Mouse (Mus musculus): ENCODE data around the gene Plekhm1. TPM values are rescaled to one million over a fixed set of nuclear protein-coding genes. Genes with fewer than 3 reads are reported as not detected.

Gene Plekhm1
- polyA plus RNA-seq, 1 experiment from 2014 or later = 7.6 TPM

DNA sequence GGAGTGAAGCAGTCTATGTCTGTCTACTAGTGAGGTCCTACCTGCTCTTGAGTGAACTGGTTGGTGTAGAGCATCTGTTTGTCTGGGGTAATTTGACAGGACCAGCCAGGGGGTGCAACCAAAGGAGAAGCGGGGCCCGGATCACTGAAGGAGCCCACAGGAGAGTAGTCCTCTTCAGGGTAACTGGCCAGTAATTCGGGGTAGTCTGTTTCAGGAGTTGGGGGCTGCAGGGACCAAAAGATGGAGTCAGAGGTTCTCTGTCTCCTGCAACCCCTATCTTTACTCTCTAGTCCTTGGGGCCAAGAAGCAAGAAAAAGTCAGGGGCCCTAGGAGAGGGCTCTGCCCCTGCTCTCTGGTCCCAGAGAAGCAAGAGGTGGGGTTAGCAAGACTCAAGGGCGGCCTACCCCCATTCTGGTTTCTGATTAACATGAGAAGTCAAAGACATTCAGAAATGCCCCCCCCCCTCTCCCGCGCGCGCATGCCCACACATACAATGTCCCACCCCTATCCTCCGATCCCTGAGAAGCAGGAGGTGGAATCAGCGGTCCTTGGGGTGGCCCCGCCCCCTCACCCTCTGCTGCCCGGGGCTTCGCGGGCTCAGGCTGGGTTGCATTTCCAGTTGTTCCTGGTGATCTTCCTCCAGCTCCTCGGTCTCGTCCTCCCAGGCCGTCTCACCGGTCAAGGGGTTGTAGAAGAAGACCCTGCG, 72.9 kb downstream of the Plekhm1 start:
- peak overlapping the region; percentile 51 for H3K9ac ChIP-seq
- peak overlapping the region; percentile 26 for H3K4me3 ChIP-seq
- H3K27ac ChIP-seq = no peak overlapping the region
- H3K4me1 ChIP-seq = peaks cover 25% of the 10 kb centered on the region
- WGBS = 40% methylated on average over 19 of the region's 19 CpGs
- H3K4me2 ChIP-seq = peak overlapping the region; percentile 54
- H3K27me3 ChIP-seq = peaks cover 9% of the 10 kb centered on the region; the same call in 1 of the 2 replicates
- ATAC-seq (ENCODE audit: insufficient number of reproducible peaks, insufficient read depth, low FRiP score, low TSS enrichment, low read depth) = 0 out of 2 replicates have a peak, but pooled peaks have one; percentile 40
- H3K9me3 ChIP-seq = no peaks in the 10 kb centered on the region
- H3K36me3 ChIP-seq = no peaks in the 10 kb centered on the region

DNA sequence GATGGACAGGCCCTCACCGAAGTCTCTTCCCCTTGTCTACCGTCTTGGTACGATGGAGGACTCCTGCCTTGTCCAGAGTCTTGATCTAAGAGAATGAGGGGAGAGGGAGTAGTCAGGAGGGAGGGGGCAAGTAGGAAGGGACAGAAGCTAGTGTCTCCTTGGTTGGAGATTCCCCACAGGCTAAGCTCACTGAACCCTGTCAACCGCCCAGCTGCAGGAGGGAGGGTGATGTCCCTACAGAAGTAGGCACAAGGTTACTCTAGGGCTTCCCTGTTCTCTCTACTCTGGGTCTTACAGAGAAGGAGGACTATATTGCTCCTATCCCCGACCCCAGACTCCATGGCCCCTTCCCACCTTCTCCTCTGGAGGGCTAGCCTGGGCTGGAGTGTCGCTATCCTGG, 73.8 kb downstream of the Plekhm1 start:
- Histone ChIP-seq H3K9me3 (no peaks in the 10 kb centered on the region), H3K27ac (no peak overlapping the region), H3K36me3 (no peaks in the 10 kb centered on the region), H3K27me3 (peaks cover 18% of the 10 kb centered on the region), H3K4me1 (peaks cover 25% of the 10 kb centered on the region), H3K4me3 (no peak overlapping the region), H3K9ac (no peak overlapping the region), H3K4me2 (no peak overlapping the region)
- 91% methylated on average over 6 of the region's 6 CpGs for WGBS
- ATAC-seq (ENCODE audit: insufficient number of reproducible peaks, insufficient read depth, low FRiP score, low TSS enrichment, low read depth) = no peak

DNA sequence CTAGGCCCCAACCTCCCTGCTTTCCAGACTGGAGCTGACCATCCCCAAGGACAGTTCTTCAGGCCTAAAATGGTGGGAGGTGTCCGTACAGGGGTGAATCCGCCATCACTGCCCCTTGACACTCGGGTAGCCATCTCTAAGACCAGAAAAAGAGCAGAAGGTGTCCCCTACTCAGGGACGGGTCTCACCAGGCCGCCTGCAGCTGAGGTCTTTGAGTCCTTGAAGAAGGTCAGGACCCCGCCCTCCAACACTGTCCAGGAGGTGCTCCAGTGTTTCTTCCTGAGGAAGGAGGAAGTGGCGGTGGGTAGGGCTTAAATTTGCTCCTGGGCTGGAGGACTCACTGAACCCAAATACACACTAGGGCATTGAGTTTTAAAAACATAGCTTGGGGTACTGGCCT, 74.4 kb downstream of the Plekhm1 start:
- Histone ChIP-seq H3K4me1 (peaks cover 30% of the 10 kb centered on the region), H3K4me3 (no peak overlapping the region), H3K4me2 (no peak overlapping the region), H3K9ac (no peak overlapping the region), H3K9me3 (no peaks in the 10 kb centered on the region), H3K27me3 (peaks cover 24% of the 10 kb centered on the region), H3K36me3 (no peaks in the 10 kb centered on the region), H3K27ac (no peak overlapping the region)
- no peak for ATAC-seq (ENCODE audit: insufficient number of reproducible peaks, insufficient read depth, low FRiP score, low TSS enrichment, low read depth)
- WGBS = 84% methylated on average over 7 of the region's 7 CpGs

GRCm38 (mm10) chr11:103337180-103337579, 75.3 kb downstream of the Plekhm1 start:
- Histone ChIP-seq H3K4me1 (peaks cover 40% of the 10 kb centered on the region), H3K27ac (no peak overlapping the region; the same call in 1 of the 2 replicates), H3K27me3 (peaks cover 33% of the 10 kb centered on the region), H3K9me3 (no peaks in the 10 kb centered on the region), H3K4me2 (no peak overlapping the region), H3K36me3 (no peaks in the 10 kb centered on the region), H3K9ac (no peak overlapping the region), H3K4me3 (no peak overlapping the region)
- ATAC-seq (ENCODE audit: insufficient number of reproducible peaks, insufficient read depth, low FRiP score, low TSS enrichment, low read depth) = no peak
- 95% methylated on average over 2 of the region's 2 CpGs for WGBS

GRCm38 (mm10) chr11:103335561-103335960, 76.9 kb downstream of the Plekhm1 start:
- Histone ChIP-seq H3K9ac (no peak overlapping the region), H3K4me1 (peaks cover 41% of the 10 kb centered on the region), H3K27ac (peak overlapping the region; percentile 28; the same call in 1 of the 2 replicates), H3K36me3 (no peaks in the 10 kb centered on the region), H3K9me3 (no peaks in the 10 kb centered on the region), H3K4me2 (no peak overlapping the region), H3K4me3 (no peak overlapping the region), H3K27me3 (peaks cover 38% of the 10 kb centered on the region)
- no peak for ATAC-seq (ENCODE audit: insufficient number of reproducible peaks, insufficient read depth, low FRiP score, low TSS enrichment, low read depth)
- 68% methylated on average over 5 of the region's 5 CpGs for WGBS

DNA sequence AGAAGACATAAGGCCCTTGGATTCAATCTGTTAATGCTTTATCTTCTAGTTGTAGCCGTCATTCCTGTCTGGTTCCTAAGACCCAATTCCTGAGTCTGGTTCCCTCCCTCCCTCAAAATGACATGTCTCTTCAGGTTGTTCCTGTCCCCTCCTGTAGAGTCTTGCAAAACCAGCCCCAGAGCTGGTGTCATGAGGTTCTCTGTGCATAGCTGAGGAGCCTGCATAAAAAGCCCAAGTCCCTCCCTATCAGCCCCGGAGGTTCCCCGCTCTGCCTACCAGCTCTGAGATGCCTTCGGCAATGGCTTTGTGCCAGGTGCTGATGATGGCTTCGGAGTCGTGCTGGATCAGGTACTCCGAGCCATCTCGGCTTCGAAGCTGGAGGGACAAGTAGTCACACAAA, 77.6 kb downstream of the Plekhm1 start:
- no peak for ATAC-seq (ENCODE audit: insufficient number of reproducible peaks, insufficient read depth, low FRiP score, low TSS enrichment, low read depth)
- no peak overlapping the region for H3K4me3 ChIP-seq
- H3K4me1 ChIP-seq = peaks cover 34% of the 10 kb centered on the region
- no peaks in the 10 kb centered on the region for H3K36me3 ChIP-seq
- peak overlapping the region; percentile 28; the same call in 1 of the 2 replicates for H3K27ac ChIP-seq
- no peaks in the 10 kb centered on the region for H3K9me3 ChIP-seq
- WGBS = 73% methylated on average over 9 of the region's 9 CpGs
- peaks cover 38% of the 10 kb centered on the region for H3K27me3 ChIP-seq
- H3K9ac ChIP-seq = no peak overlapping the region
- no peak overlapping the region for H3K4me2 ChIP-seq

GRCm38 (mm10) chr11:103333719-103334398, 78.6 kb downstream of the Plekhm1 start:
- no peak for ATAC-seq (ENCODE audit: insufficient number of reproducible peaks, insufficient read depth, low FRiP score, low TSS enrichment, low read depth)
- H3K4me2 ChIP-seq = peak overlapping the region; percentile 60
- H3K9ac ChIP-seq = 0 out of 2 replicates have a peak overlapping the region, but pooled peaks have one; percentile 46
- 18% methylated on average over 40 of the region's 40 CpGs for WGBS
- H3K27me3 ChIP-seq = peaks cover 38% of the 10 kb centered on the region
- no peaks in the 10 kb centered on the region for H3K36me3 ChIP-seq
- H3K4me1 ChIP-seq = peaks cover 25% of the 10 kb centered on the region
- H3K9me3 ChIP-seq = no peaks in the 10 kb centered on the region
- H3K27ac ChIP-seq = peak overlapping the region; percentile 22
- H3K4me3 ChIP-seq = peak overlapping the region; percentile 33

DNA sequence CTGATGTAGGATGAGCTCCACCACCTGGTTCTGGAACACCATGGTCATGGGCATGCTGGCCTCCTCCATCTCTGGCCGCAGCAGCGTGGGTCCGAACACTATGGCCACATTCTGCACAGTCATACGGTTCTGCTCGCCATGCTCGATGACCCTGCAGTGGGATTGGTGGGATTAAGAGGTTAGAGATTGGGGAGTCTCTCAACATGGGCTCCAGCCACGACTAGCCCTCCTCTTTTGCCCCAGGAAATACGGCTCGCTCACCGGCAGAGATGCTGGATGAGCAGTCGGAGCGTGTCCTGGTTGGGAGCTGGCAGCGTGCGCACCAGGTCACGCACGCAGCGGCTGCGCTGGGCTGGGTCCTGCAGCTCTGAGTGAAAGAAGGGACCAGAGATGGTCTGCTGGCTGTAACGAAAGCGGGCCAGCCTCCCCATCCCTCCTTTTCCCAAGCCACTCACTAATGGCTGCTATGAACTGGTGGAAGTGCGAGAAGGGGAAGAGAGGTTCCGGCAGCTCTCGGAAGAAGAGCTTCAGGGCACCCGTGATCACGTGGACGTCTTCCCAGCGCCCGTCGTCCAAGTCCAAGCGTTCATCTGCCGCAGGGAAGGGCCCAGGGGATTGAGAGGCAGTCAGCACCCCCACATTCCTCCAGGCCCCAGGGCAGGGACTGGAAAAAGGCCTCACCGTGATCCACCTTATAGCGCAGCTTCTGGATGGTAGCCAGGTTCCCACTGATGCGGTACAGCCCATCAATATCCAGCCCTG, 79.4 kb downstream of the Plekhm1 start:
- H3K9me3 ChIP-seq = no peaks in the 10 kb centered on the region
- H3K4me2 ChIP-seq = peak overlapping the region; percentile 60
- H3K27me3 ChIP-seq = peaks cover 38% of the 10 kb centered on the region
- ATAC-seq (ENCODE audit: insufficient number of reproducible peaks, insufficient read depth, low FRiP score, low TSS enrichment, low read depth) = no peak
- H3K4me3 ChIP-seq = peak overlapping the region; percentile 33
- no peaks in the 10 kb centered on the region for H3K36me3 ChIP-seq
- H3K9ac ChIP-seq = peak overlapping the region; percentile 46; the same call in 1 of the 2 replicates
- WGBS = 27% methylated on average over 34 of the region's 34 CpGs
- peaks cover 25% of the 10 kb centered on the region for H3K4me1 ChIP-seq
- no peak overlapping the region for H3K27ac ChIP-seq

GRCm38 (mm10) chr11:103332186-103332889, 80.1 kb downstream of the Plekhm1 start:
- H3K4me2 ChIP-seq = peak overlapping the region; percentile 60
- WGBS = 22% methylated on average over 18 of the region's 18 CpGs
- H3K27ac ChIP-seq = no peak overlapping the region
- no peak for ATAC-seq (ENCODE audit: insufficient number of reproducible peaks, insufficient read depth, low FRiP score, low TSS enrichment, low read depth)
- no peaks in the 10 kb centered on the region for H3K36me3 ChIP-seq
- no peaks in the 10 kb centered on the region for H3K9me3 ChIP-seq
- H3K4me3 ChIP-seq = peak overlapping the region; percentile 33
- H3K9ac ChIP-seq = no peak overlapping the region
- H3K27me3 ChIP-seq = peaks cover 38% of the 10 kb centered on the region
- H3K4me1 ChIP-seq = peaks cover 25% of the 10 kb centered on the region

- no peak overlapping the region for H3K4me2 ChIP-seq
- H3K4me3 ChIP-seq = no peak overlapping the region
- H3K9me3 ChIP-seq = no peaks in the 10 kb centered on the region
- H3K4me1 ChIP-seq = peaks cover 25% of the 10 kb centered on the region
- H3K9ac ChIP-seq = no peak overlapping the region
- H3K27me3 ChIP-seq = peaks cover 38% of the 10 kb centered on the region
- no peak overlapping the region for H3K27ac ChIP-seq
- ATAC-seq (ENCODE audit: insufficient number of reproducible peaks, insufficient read depth, low FRiP score, low TSS enrichment, low read depth) = no peak
- WGBS = 91% methylated on average over 10 of the region's 10 CpGs
- H3K36me3 ChIP-seq = no peaks in the 10 kb centered on the region
Measured at GRCm38 (mm10) chr11:103331502-103332185, 80.8 kb downstream of the Plekhm1 start.
